28 mouse cellular contexts compared by ENCODE assay signal in genomic region chr10:61123276-61123913, GRCm38 (mm10). TPM values are rescaled to one million over a fixed set of nuclear protein-coding genes. Genes with fewer than 3 reads are reported as not detected.
DNase-seq lines count a peak whose midpoint lies in the region; ATAC-seq and TF ChIP-seq lines count a peak whose summit lies in the region.
"Had no signal": no experiment of that assay in that cellular context is flagged by ENCODE, and none has a peak within 500 bp of the region (broad histone marks: within the 10 kb centered on the region; RNA-seq: fewer than 3 reads in every experiment).

No protein-coding gene starts in this region.

- no peak for TF ChIP-seq CTCF in lung, embryonic 14.5 days (IDR thresholded peaks at IDR 0.05; ENCODE audit: low read depth)
- TF ChIP-seq CTCF in liver, embryonic 14.5 days (IDR thresholded peaks at IDR 0.05; ENCODE audit: low read depth) = no peak

- H3K9ac ChIP-seq in lung, embryonic 14.5 days = no peak overlapping the region
- H3K9ac ChIP-seq in intestine, embryonic 16.5 days (ENCODE audit: low read depth, low read length) = no peak overlapping the region
- H3K9ac ChIP-seq in liver, embryonic 14.5 days (replicated peaks) = peak overlapping the region; percentile 38
- H3K9ac ChIP-seq in kidney, embryonic 16.5 days (replicated peaks; ENCODE audit: low read length) = no peak overlapping the region
- H3K9ac ChIP-seq: forebrain, postnatal 0 days; heart, embryonic 13.5 days; hindbrain, embryonic 13.5 days; limb, embryonic 13.5 days had no signal

- H3K27me3 ChIP-seq in lung, embryonic 14.5 days (ENCODE audit: insufficient read depth, low read length) = no peaks in the 10 kb centered on the region
- H3K27me3 ChIP-seq in intestine, embryonic 16.5 days (replicated peaks; ENCODE audit: control insufficient read depth, insufficient read depth, low read length) = no peaks in the 10 kb centered on the region
- no peaks in the 10 kb centered on the region for H3K27me3 ChIP-seq in liver, embryonic 14.5 days (ENCODE audit: control insufficient read depth, insufficient read depth, low read length)
- H3K27me3 ChIP-seq in kidney, embryonic 16.5 days (ENCODE audit: insufficient read depth, low read length) = no peaks in the 10 kb centered on the region
- H3K27me3 ChIP-seq: heart, embryonic 13.5 days; hindbrain, embryonic 13.5 days; limb, embryonic 13.5 days had no signal

- ATAC-seq in lung, embryonic 14.5 days (ENCODE audit: insufficient read depth) = no peak
- ATAC-seq in intestine, embryonic 16.5 days = peak; percentile 96
- ATAC-seq in liver, embryonic 14.5 days (ENCODE audit: insufficient read depth) = peak; percentile 98
- no peak for ATAC-seq in kidney, embryonic 16.5 days (ENCODE audit: low FRiP score, low TSS enrichment)
- no peak for ATAC-seq in monocyte, adult 5-6 weeks (replicated peaks; ENCODE audit: insufficient number of reproducible peaks, low FRiP score, low TSS enrichment, poor library complexity, severe bottlenecking)
- ATAC-seq: activated CD4-positive, CD25-positive, alpha-beta regulatory T cell, adult 4 months; CD4-positive, CD25-positive, alpha-beta regulatory T cell, adult 4 months; forebrain, postnatal 0 days; inflammation-experienced regulatory T-cells, adult 6 months had no signal

- TF ChIP-seq EP300 in liver, embryonic 14.5 days (IDR thresholded peaks at IDR 0.05; ENCODE audit: low read depth) = peak; percentile 82

- no peak overlapping the region for H3K4me3 ChIP-seq in lung, embryonic 14.5 days (ENCODE audit: low read depth, low read length)
- H3K4me3 ChIP-seq in intestine, embryonic 16.5 days (ENCODE audit: low read length) = no peak overlapping the region
- peak overlapping the region in 1 of 2 experiments; percentile 24; a peak in 1 of 4 replicates for H3K4me3 ChIP-seq in liver, embryonic 14.5 days (ENCODE audit: insufficient read depth in 1 of 2, low read depth in 2 of 2, low read length in 2 of 2)
- H3K4me3 ChIP-seq in kidney, embryonic 16.5 days (ENCODE audit: low read length) = no peak overlapping the region
- H3K4me3 ChIP-seq: heart, embryonic 13.5 days; hindbrain, embryonic 13.5 days; limb, embryonic 13.5 days had no signal

- H3K27ac ChIP-seq in lung, embryonic 14.5 days (ENCODE audit: low read depth) = peak overlapping the region; percentile 6; the same call in 1 of the 2 replicates
- peak overlapping the region; percentile 64 for H3K27ac ChIP-seq in intestine, embryonic 16.5 days (ENCODE audit: low read length)
- H3K27ac ChIP-seq in liver, embryonic 14.5 days = peak overlapping the region; percentile 96
- H3K27ac ChIP-seq in kidney, embryonic 16.5 days (ENCODE audit: low read length) = no peak overlapping the region
- H3K27ac ChIP-seq: heart, embryonic 13.5 days; hindbrain, embryonic 13.5 days had no signal

- H3K4me2 ChIP-seq in lung, embryonic 14.5 days = no peak overlapping the region
- H3K4me2 ChIP-seq in intestine, embryonic 16.5 days (ENCODE audit: low read depth, low read length) = no peak overlapping the region
- H3K4me2 ChIP-seq in liver, embryonic 14.5 days (ENCODE audit: low read depth) = peak overlapping the region; percentile 71
- H3K4me2 ChIP-seq in kidney, embryonic 16.5 days (replicated peaks; ENCODE audit: low read depth, low read length) = no peak overlapping the region
- H3K4me2 ChIP-seq: heart, embryonic 13.5 days; hindbrain, embryonic 13.5 days; limb, embryonic 13.5 days had no signal

- H3K4me1 ChIP-seq in lung, embryonic 14.5 days (ENCODE audit: insufficient read depth) = no peaks in the 10 kb centered on the region
- 0 out of 2 replicates have a peak, but pooled peaks cover 2% of the 10 kb centered on the region for H3K4me1 ChIP-seq in intestine, embryonic 16.5 days (ENCODE audit: control insufficient read depth, insufficient read depth, low read length)
- H3K4me1 ChIP-seq in liver, embryonic 14.5 days (replicated peaks; ENCODE audit: control insufficient read depth in 2 of 2, insufficient read depth in 2 of 2, low read length in 1 of 2) = peaks cover 33 to 40% of the 10 kb centered on the region in 2 experiments
- peaks cover 2% of the 10 kb centered on the region; the same call in 1 of the 2 replicates for H3K4me1 ChIP-seq in kidney, embryonic 16.5 days (ENCODE audit: insufficient read depth, low read length)
- H3K4me1 ChIP-seq: heart, embryonic 13.5 days; hindbrain, embryonic 13.5 days; limb, embryonic 13.5 days had no signal

- WGBS in lung, embryonic 14.5 days = 82% methylated on average over 3 of the region's 3 CpGs
- WGBS in intestine, embryonic 16.5 days = 73% methylated on average over 3 of the region's 3 CpGs
- 26% methylated on average over 3 of the region's 3 CpGs for WGBS in liver, embryonic 14.5 days (ENCODE audit: insufficient replicate concordance)
- WGBS in kidney, embryonic 16.5 days = 93% methylated on average over 3 of the region's 3 CpGs

- peaks cover 19% of the 10 kb centered on the region for H3K36me3 ChIP-seq in lung, embryonic 14.5 days (ENCODE audit: insufficient read depth)
- H3K36me3 ChIP-seq in intestine, embryonic 16.5 days (ENCODE audit: control insufficient read depth, insufficient read depth, low read length) = peaks cover 6% of the 10 kb centered on the region; the same call in 1 of the 2 replicates
- H3K36me3 ChIP-seq in liver, embryonic 14.5 days (replicated peaks; ENCODE audit: control insufficient read depth, insufficient read depth, low read depth) = no peaks in the 10 kb centered on the region
- peaks cover 18% of the 10 kb centered on the region for H3K36me3 ChIP-seq in kidney, embryonic 16.5 days (ENCODE audit: insufficient read depth, low read length)

- no peak for DNase-seq in lung, embryonic 14.5 days
- DNase-seq in lung, adult 18-20 months = no peak
- DNase-seq in liver, embryonic 14.5 days (ENCODE audit: low read depth in 3 of 3, low spot score in 3 of 3) = peak; percentile 61 to 69 (median 61)
- DNase-seq in layer of hippocampus, postnatal 14 days (ENCODE audit: low spot score in 2 of 2) = no peak
- no peak for DNase-seq in heart, adult 18-20 months
- DNase-seq: adrenal gland, postnatal 36 days; cerebellum, adult 9-10 months; forebrain, postnatal 0 days; gastrocnemius, postnatal 10 days; heart, adult 11 months; lung, postnatal 10 days; retina, postnatal 1 day; thymus, postnatal 25 days had no signal

- H3K9me3 ChIP-seq in lung, embryonic 14.5 days (ENCODE audit: low read depth, low read length) = no peaks in the 10 kb centered on the region
- no peaks in the 10 kb centered on the region for H3K9me3 ChIP-seq in intestine, embryonic 16.5 days (ENCODE audit: control insufficient read depth, low read length)
- H3K9me3 ChIP-seq in liver, embryonic 14.5 days (ENCODE audit: control insufficient read depth, low read length) = no peaks in the 10 kb centered on the region
- H3K9me3 ChIP-seq in kidney, embryonic 16.5 days (ENCODE audit: low read length) = no peaks in the 10 kb centered on the region
- H3K9me3 ChIP-seq: heart, embryonic 13.5 days; hindbrain, embryonic 13.5 days; limb, embryonic 13.5 days had no signal

RNA-seq across cellular contexts. Expression of gene Sgpl1, which starts 24.1 kb away (rescaled TPM):
- 74.3 and 77.6 TPM in 2 replicates for polyA plus RNA-seq in lung, embryonic 14.5 days (2014; fragmentation: Nextera tagmentation; extraction: Ambion mirVana)
- polyA plus RNA-seq in intestine, embryonic 16.5 days (2015; fragmentation: Nextera tagmentation; extraction: Ambion mirVana) = 110 and 147 TPM in 2 replicates
- 7.9 and 10.7 TPM in 2 replicates for polyA plus RNA-seq in liver, embryonic 14.5 days (2012; rRNA removed)
- polyA plus RNA-seq in liver, embryonic 14.5 days (2014; fragmentation: Nextera tagmentation; extraction: Ambion mirVana) = 16.6 and 18.1 TPM in 2 replicates
- 10 to 100 TPM; 26.4 to 26.7 TPM for total RNA-seq in layer of hippocampus, postnatal 14 days (2021)
- 75.9 and 76.5 TPM in 2 replicates for polyA plus RNA-seq in kidney, embryonic 16.5 days (2015; fragmentation: Nextera tagmentation; extraction: Ambion mirVana)
- 10 to 100 TPM; 16.6 to 22.3 TPM for total RNA-seq in heart, adult 18-20 months (2021)
- total RNA-seq in monocyte, adult 5-6 weeks (2017) = 60.5 to 72.5 TPM (median 69.9 TPM) in 3 replicates

RNA-seq across cellular contexts. Expression of gene Pcbd1, which starts 34.3 kb away (rescaled TPM):
- polyA plus RNA-seq in lung, embryonic 14.5 days (2014; fragmentation: Nextera tagmentation; extraction: Ambion mirVana) = 67.5 and 71.2 TPM in 2 replicates
- 246 and 248 TPM in 2 replicates for polyA plus RNA-seq in intestine, embryonic 16.5 days (2015; fragmentation: Nextera tagmentation; extraction: Ambion mirVana)
- polyA plus RNA-seq in liver, embryonic 14.5 days (2012; rRNA removed) = 75.2 and 79.9 TPM in 2 replicates
- polyA plus RNA-seq in liver, embryonic 14.5 days (2014; fragmentation: Nextera tagmentation; extraction: Ambion mirVana) = 162 and 164 TPM in 2 replicates
- total RNA-seq in layer of hippocampus, postnatal 14 days (2021) = 10 to 100 TPM; 13.7 to 15.9 TPM
- polyA plus RNA-seq in kidney, embryonic 16.5 days (2015; fragmentation: Nextera tagmentation; extraction: Ambion mirVana) = 183 TPM in 2 replicates
- total RNA-seq in heart, adult 18-20 months (2021) = 1 to 10 TPM in 1 of 2 experiments, under 1 TPM in 1; 0.77 to 1.3 TPM
- not detected in 3 replicates for total RNA-seq in monocyte, adult 5-6 weeks (2017)
- total RNA-seq: megakaryocyte, adult 5-6 weeks had no signal
- polyA plus RNA-seq: activated CD4-positive, CD25-positive, alpha-beta regulatory T cell, adult 4 months had no signal

RNA-seq across cellular contexts. Expression of gene Tbata, which starts 48.4 kb away (rescaled TPM):
- polyA plus RNA-seq in lung, embryonic 14.5 days (2014; fragmentation: Nextera tagmentation; extraction: Ambion mirVana) = 1.4 and 1.6 TPM in 2 replicates
- polyA plus RNA-seq in intestine, embryonic 16.5 days (2015; fragmentation: Nextera tagmentation; extraction: Ambion mirVana) = not detected in 2 replicates
- polyA plus RNA-seq in liver, embryonic 14.5 days (2012; rRNA removed) = not detected in 2 replicates
- not detected in 2 replicates for polyA plus RNA-seq in liver, embryonic 14.5 days (2014; fragmentation: Nextera tagmentation; extraction: Ambion mirVana)
- total RNA-seq in layer of hippocampus, postnatal 14 days (2021) = 10 to 100 TPM; 10.8 TPM
- 0.24 TPM in 1 of 2 replicates, not detected in the other for polyA plus RNA-seq in kidney, embryonic 16.5 days (2015; fragmentation: Nextera tagmentation; extraction: Ambion mirVana)
- not detected for total RNA-seq in heart, adult 18-20 months (2021)
- not detected in 3 replicates for total RNA-seq in monocyte, adult 5-6 weeks (2017)
- total RNA-seq: adrenal gland, postnatal 36 days; ES-E14; gastrocnemius, postnatal 10 days; heart, postnatal 25 days; megakaryocyte, adult 5-6 weeks had no signal
- polyA plus RNA-seq: activated CD4-positive, CD25-positive, alpha-beta regulatory T cell, adult 4 months; CD4-positive, CD25-positive, alpha-beta regulatory T cell, adult 4 months; embryonic facial prominence, embryonic 11.5 days; heart, embryonic 13.5 days; hindbrain, embryonic 13.5 days; inflammation-experienced regulatory T-cells, adult 6 months; kidney, embryonic 14.5 days; limb, embryonic 13.5 days; neural tube, embryonic 11.5 days had no signal

Comparison
In these comparisons a context has a peak if more than half of its experiments do, and no peak if none do; other contexts are left out.
1. ATAC-seq: peak in intestine, embryonic 16.5 days (single experiment) and liver, embryonic 14.5 days (single experiment); none in lung, embryonic 14.5 days (single experiment), kidney, embryonic 16.5 days (single experiment) and monocyte, adult 5-6 weeks (single experiment).
2. DNase-seq: peak in liver, embryonic 14.5 days (3 of 3); none in lung, embryonic 14.5 days (single experiment), lung, adult 18-20 months (0 of 2), layer of hippocampus, postnatal 14 days (0 of 2) and heart, adult 18-20 months (0 of 2).